Mouse (Mus musculus) forebrain, embryonic 14.5 days (tissue): Measurements from ENCODE around the gene Prtg. TPM values are rescaled to one million over a fixed set of nuclear protein-coding genes. Genes with fewer than 3 reads are reported as not detected.

Experiments
- ATAC-seq: fragments of 200-750 bp; cut with Nextera tagmentation; 2 replicates; pipeline ENCODE4 v1.8.0; 2017; ENCODE audit warnings: mild to moderate bottlenecking, moderate library complexity
- DNase-seq: peaks from one replicate; pipeline ENCODE4 v3.0.0-alpha.2; 2015; ENCODE audit warnings: low spot score
- H3K27ac ChIP-seq: fragments of 300-500 bp; sonication (generic); 2 replicates; pipeline ENCODE4 v1.5.1; 2014; ENCODE audit warnings: low read depth, mild to moderate bottlenecking, control low read depth, low read length, moderate library complexity
- H3K27me3 ChIP-seq: fragments of 300-500 bp; sonication (generic); replicated peaks from 2 replicates; pipeline ENCODE4 v1.6.1; 2014; ENCODE audit warnings: low read length, control low read depth, mixed read lengths; ENCODE audit not compliant: control insufficient read depth, insufficient read depth
- H3K36me3 ChIP-seq: fragments of 300-500 bp; sonication (generic); 2 replicates; pipeline ENCODE4 v1.6.1; 2014; ENCODE audit warnings: low read length, control low read depth; ENCODE audit not compliant: control insufficient read depth, insufficient read depth
- H3K4me1 ChIP-seq: fragments of 300-500 bp; sonication (generic); 2 replicates; pipeline ENCODE4 v1.6.1; 2014; ENCODE audit warnings: antibody characterized with exemption, low read length, control low read depth; ENCODE audit not compliant: control insufficient read depth, insufficient read depth
- H3K4me2 ChIP-seq: fragments of 300-500 bp; sonication (generic); 2 replicates; pipeline ENCODE4 v1.6.1; 2014; ENCODE audit warnings: mild to moderate bottlenecking, control low read depth, low read length
- H3K4me3 ChIP-seq: fragments of 300-500 bp; sonication (generic); 2 replicates; pipeline ENCODE4 v1.5.1; 2014; ENCODE audit warnings: low read depth, low read length, control low read depth
- H3K9ac ChIP-seq: fragments of 300-500 bp; sonication (generic); 2 replicates; pipeline ENCODE4 v1.6.1; 2014; ENCODE audit warnings: mild to moderate bottlenecking, low read length, control low read depth, moderate library complexity
- H3K9me3 ChIP-seq: fragments of 300-500 bp; sonication (generic); replicated peaks from 2 replicates; pipeline ENCODE4 v1.6.1; 2016; ENCODE audit warnings: low read length, control low read depth, mixed read lengths; ENCODE audit not compliant: control insufficient read depth
- WGBS: fragments of 180-500 bp; shearing (Covaris S2); extraction: QIAGEN DNeasy Blood & Tissue Kit; methylation state at CpG from one replicate; pipeline ENCODE4 v1.1.7; 2014; 5-methylcytosine and 5-hydroxymethylcytosine counted together
- polyA plus RNA-seq: library from polyadenylated mRNA; unstranded; fragments of >200 nt; fragmentation: Nextera tagmentation; extraction: Ambion mirVana; gene quantifications from 2 replicates; pipeline ENCODE4 v1.2.1, GENCODE M21; 2014

Prtg gene
- polyA plus RNA-seq, 1 experiment from 2014 or later: 0.36 TPM

DNA sequence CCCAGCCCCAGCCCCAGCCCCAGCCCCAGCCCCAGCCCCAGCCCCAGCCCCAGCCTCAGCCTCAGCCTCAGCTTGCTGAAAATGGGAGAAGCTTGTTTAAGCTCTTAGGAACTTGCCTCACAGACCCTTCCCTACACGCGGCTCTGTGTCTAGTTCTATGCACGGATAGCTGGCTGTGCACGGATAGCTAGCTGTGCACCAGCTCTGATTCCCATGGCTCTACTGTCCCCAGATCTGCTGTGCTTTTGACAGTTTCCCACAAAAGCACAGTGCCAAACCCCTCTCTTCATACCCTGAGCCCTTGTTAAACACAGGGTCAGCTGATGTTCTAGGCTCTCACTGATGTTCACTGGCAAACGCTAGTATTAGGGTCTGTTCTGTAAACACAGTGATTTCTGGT, 86.1 kb downstream of the Prtg start:
- no peak for ATAC-seq
- Histone ChIP-seq H3K4me3 (no peak overlapping the region), H3K9ac (no peak overlapping the region), H3K4me2 (no peak overlapping the region), H3K36me3 (no peaks in the 10 kb centered on the region), H3K9me3 (no peaks in the 10 kb centered on the region), H3K27me3 (no peaks in the 10 kb centered on the region), H3K27ac (no peak overlapping the region), H3K4me1 (no peaks in the 10 kb centered on the region)
- WGBS: 99% methylated on average over 5 of the region's 5 CpGs
- DNase-seq: no peak

DNA sequence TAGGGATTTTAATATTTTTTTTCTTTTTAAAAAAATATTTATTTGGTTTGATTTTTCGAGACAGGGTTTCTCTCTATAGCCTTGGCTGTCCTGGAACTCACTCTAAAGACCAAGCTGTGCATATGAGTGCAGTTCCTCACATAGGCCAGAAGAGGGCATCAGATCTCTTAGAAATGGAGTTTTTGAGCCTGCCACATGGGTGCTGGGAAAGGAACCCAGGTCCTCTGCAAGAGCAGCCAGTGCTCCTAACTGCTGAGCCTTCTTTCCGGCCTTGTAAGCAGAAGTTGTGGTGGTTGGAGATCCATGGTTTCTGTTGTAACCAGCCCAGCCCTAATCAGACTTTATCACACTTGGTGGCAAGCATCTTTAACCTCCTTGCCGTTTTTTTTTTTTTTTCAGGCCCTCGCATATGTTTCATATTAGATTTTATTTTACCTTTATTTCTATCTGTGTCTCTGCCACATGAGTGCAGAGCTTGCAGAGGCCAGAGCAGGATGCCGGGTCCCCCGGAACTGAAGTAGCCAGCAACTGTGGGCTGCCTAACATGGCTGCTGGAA, 88.2 kb downstream of the Prtg start:
- 98% methylated on average over 6 of the region's 6 CpGs for WGBS
- DNase-seq (no peak), ATAC-seq (no peak)
- Histone ChIP-seq H3K9ac (no peak overlapping the region), H3K27ac (no peak overlapping the region), H3K4me1 (no peaks in the 10 kb centered on the region), H3K4me3 (no peak overlapping the region), H3K27me3 (no peaks in the 10 kb centered on the region), H3K4me2 (no peak overlapping the region), H3K9me3 (no peaks in the 10 kb centered on the region), H3K36me3 (no peaks in the 10 kb centered on the region)

DNA sequence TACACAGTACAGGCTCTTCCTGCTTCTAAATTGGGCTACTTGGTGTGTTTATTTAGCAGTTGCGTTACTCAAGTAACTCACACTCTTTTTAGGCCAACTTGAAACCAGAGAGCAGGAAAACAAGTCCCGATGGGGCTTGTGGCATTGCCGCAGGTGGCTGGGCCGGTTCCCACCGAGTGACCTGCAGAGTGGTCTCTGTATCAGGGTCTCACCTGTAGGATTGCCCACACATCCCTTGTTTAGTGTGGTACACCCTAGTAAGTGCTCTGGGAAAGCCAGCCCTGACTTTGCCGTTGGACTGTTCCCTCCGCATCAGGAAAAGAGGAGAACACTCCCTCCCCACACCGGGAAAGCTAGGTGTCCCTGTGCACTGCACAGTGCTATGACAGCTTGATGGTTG, 95.4 kb downstream of the Prtg start:
- Histone ChIP-seq H3K4me2 (no peak overlapping the region), H3K4me3 (no peak overlapping the region), H3K27me3 (no peaks in the 10 kb centered on the region), H3K27ac (no peak overlapping the region), H3K36me3 (no peaks in the 10 kb centered on the region), H3K9ac (no peak overlapping the region), H3K4me1 (no peaks in the 10 kb centered on the region), H3K9me3 (no peaks in the 10 kb centered on the region)
- ATAC-seq (no peak), DNase-seq (no peak)
- 86% methylated on average over 8 of the region's 8 CpGs for WGBS

DNA sequence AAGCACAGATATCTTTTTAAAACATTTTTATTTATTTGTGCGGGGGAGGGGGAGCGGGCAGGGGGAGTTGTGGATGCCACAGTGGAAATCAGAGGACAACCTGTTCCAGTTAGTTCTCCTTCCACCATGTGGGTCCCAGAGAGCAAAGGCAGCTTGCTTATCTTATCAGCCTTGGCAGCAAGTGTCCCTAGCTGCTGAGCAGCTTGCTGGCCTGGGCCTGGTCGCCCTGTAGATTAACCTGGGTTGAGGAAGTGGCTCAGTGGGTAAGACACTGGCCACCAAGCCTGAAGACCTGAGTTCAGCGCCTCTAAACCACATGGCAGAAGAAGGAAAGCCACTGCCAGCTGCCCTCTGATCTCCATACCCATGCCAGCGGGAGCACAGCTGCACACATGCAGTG, 95.9 kb downstream of the Prtg start:
- Histone ChIP-seq H3K27me3 (no peaks in the 10 kb centered on the region), H3K36me3 (no peaks in the 10 kb centered on the region), H3K9me3 (no peaks in the 10 kb centered on the region), H3K4me1 (no peaks in the 10 kb centered on the region), H3K27ac (no peak overlapping the region), H3K4me3 (no peak overlapping the region), H3K9ac (no peak overlapping the region), H3K4me2 (no peak overlapping the region)
- DNase-seq (no peak), ATAC-seq (no peak)
- 90% methylated on average over 5 of the region's 5 CpGs for WGBS

DNA sequence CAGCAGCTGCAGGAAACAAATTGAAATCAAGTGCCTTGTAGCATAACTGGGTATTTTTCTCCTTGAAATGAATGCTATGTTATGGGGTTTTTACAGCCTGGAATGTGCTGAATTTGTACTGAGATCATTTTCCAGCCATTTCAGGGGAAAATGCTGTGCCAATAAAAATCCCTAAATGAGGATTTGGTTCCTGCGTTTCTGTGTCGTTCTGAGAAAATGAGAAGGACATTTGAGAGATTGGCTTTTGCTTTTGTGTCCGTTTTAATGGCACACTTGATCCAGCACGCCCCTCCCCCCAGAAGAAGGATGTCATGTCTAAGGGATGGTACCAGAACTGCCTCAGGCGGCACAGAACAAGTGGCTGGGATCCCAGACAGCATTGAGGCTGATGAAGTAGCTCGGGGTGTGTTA, 100.0 kb downstream of the Prtg start:
- Histone ChIP-seq H3K9me3 (no peaks in the 10 kb centered on the region), H3K27ac (no peak overlapping the region), H3K27me3 (no peaks in the 10 kb centered on the region), H3K36me3 (no peaks in the 10 kb centered on the region), H3K4me2 (no peak overlapping the region), H3K9ac (no peak overlapping the region), H3K4me1 (no peaks in the 10 kb centered on the region), H3K4me3 (no peak overlapping the region)
- WGBS: 74% methylated on average over 6 of the region's 6 CpGs
- ATAC-seq: no peak
- DNase-seq: peak; percentile 10

DNA sequence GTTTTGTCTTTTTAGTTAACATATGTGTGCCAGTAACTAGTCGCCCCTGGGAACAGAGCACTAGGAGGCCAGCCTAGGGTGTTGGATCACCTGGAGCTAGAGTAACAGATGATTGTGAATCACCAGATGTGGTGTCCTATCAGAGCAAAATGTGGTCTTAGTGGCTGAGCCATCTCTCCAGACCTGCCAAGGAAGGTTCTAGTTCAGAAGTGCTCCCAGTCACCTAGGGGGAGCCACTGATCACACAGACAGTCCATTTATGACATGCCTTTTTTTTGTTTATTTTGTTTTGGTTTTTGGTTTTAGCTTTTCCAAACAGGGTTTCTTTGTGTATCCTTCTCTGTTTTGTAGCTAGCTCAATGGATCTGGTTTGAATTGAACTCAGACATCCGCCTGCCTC, 104.7 kb downstream of the Prtg start:
- Histone ChIP-seq H3K4me2 (no peak overlapping the region), H3K4me1 (no peaks in the 10 kb centered on the region), H3K9me3 (no peaks in the 10 kb centered on the region), H3K36me3 (no peaks in the 10 kb centered on the region), H3K4me3 (no peak overlapping the region), H3K27ac (no peak overlapping the region), H3K9ac (no peak overlapping the region), H3K27me3 (no peaks in the 10 kb centered on the region)
- ATAC-seq (no peak), DNase-seq (no peak)
- 80% methylated on average over 2 of the region's 2 CpGs for WGBS

DNA sequence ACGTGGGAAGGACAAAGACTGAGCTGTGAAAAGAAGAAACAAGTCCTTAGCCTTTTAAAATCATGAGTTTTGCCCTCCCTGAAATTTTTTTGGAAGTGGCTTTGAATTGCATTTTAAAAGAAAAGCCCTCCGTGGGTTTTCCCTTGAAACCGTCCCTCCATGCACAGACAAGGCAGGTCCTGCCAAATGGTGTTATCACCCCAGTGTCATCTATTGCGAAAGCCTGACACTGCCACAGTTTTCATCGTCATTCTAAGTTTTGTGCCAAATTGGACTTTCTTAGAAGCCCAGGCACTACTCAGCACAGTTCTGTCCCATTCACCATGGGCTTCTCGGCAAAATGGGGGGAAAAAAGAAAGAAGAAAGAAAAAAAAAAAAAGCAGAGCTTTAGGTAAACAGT, 106.9 kb downstream of the Prtg start:
- Histone ChIP-seq H3K27me3 (no peaks in the 10 kb centered on the region), H3K4me1 (no peaks in the 10 kb centered on the region), H3K36me3 (no peaks in the 10 kb centered on the region), H3K27ac (no peak overlapping the region), H3K4me2 (no peak overlapping the region), H3K4me3 (no peak overlapping the region), H3K9ac (no peak overlapping the region), H3K9me3 (no peaks in the 10 kb centered on the region)
- ATAC-seq: no peak
- no peak for DNase-seq
- 71% methylated on average over 6 of the region's 6 CpGs for WGBS

DNA sequence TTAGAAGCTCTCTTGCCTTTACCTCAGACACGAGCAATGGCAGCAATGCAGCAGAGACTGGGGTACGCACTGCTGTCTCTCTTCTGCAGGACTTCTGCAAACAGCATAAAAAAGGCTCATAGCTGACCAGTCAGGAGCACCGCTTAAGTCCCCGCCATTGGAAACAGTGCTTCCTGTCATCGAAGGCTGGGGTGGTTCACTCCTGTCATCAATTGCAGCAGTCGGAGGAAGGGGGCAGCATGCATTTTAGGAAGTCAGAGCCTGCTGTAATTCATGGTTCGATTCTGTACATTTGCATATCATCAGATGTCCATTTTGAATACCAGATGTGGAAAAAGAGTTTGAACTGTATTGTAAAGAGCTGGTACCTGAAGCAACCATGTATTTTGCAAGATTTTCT, 109.1 kb downstream of the Prtg start:
- Histone ChIP-seq H3K4me2 (no peak overlapping the region), H3K4me3 (no peak overlapping the region), H3K27ac (no peak overlapping the region), H3K4me1 (no peaks in the 10 kb centered on the region), H3K36me3 (no peaks in the 10 kb centered on the region), H3K9ac (no peak overlapping the region), H3K9me3 (no peaks in the 10 kb centered on the region), H3K27me3 (no peaks in the 10 kb centered on the region)
- 77% methylated on average over 7 of the region's 7 CpGs for WGBS
- ATAC-seq: no peak
- DNase-seq: no peak

DNA sequence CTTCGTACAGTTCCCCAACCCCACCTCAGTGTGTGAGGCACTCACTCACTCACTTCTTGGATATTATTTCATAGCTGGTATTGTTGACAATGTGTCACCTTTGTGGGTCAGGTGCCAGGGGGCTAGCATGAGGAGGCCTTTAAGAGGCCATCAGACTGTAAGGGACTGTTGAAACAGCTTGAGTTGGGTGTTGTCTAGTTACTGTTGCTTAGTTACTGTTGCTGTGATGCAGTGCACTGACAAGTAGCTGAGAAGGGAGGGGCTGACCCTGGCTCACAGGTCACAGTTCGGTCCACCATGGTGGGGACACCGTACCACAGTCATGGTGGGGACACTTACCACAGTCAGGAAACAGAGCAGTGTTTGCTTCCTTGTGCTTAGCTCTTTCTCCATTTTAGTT, 116.4 kb downstream of the Prtg start:
- Histone ChIP-seq H3K4me1 (0 out of 2 replicates have a peak, but pooled peaks cover 6% of the 10 kb centered on the region), H3K36me3 (no peaks in the 10 kb centered on the region), H3K9me3 (no peaks in the 10 kb centered on the region), H3K4me2 (no peak overlapping the region), H3K27me3 (no peaks in the 10 kb centered on the region), H3K9ac (no peak overlapping the region), H3K4me3 (no peak overlapping the region), H3K27ac (no peak overlapping the region)
- DNase-seq (no peak), ATAC-seq (no peak)
- 92% methylated on average over 3 of the region's 3 CpGs for WGBS
